Comparison of ENCODE assay signal across 8 mouse cellular contexts in genomic region chr16:97534876-97535461, GRCm38 (mm10). TPM values are rescaled to one million over a fixed set of nuclear protein-coding genes. Genes with fewer than 3 reads are reported as not detected.
DNase-seq lines count a peak whose midpoint lies in the region; ATAC-seq and TF ChIP-seq lines count a peak whose summit lies in the region.

No protein-coding gene starts in this region.

- peaks cover 24% of the 10 kb centered on the region for H3K4me1 ChIP-seq in embryonic facial prominence, embryonic 15.5 days
- peaks cover 41% of the 10 kb centered on the region for H3K4me1 ChIP-seq in heart, embryonic 10.5 days
- H3K4me1 ChIP-seq in small intestine, adult 2 months (ENCODE audit: control insufficient read depth, insufficient read depth, insufficient read length, low read length) = peaks cover 30% of the 10 kb centered on the region; the same call in 1 of the 2 replicates

- H3K36me3 ChIP-seq in embryonic facial prominence, embryonic 15.5 days = no peaks in the 10 kb centered on the region
- H3K36me3 ChIP-seq in heart, embryonic 10.5 days = no peaks in the 10 kb centered on the region; the same call in 1 of the 2 replicates
- peaks cover 3% of the 10 kb centered on the region for H3K36me3 ChIP-seq in small intestine, adult 2 months (ENCODE audit: control insufficient read depth, insufficient read depth, low read length)

- 39% methylated on average over 5 of the region's 5 CpGs for WGBS in embryonic facial prominence, embryonic 15.5 days
- WGBS in heart, embryonic 10.5 days = 15% methylated on average over 5 of the region's 5 CpGs
- WGBS in small intestine, adult 2 months = under 1% methylated on average over 5 of the region's 5 CpGs

- peak overlapping the region; percentile 75 for H3K27ac ChIP-seq in embryonic facial prominence, embryonic 15.5 days (replicated peaks)
- peak overlapping the region; percentile 86 for H3K27ac ChIP-seq in heart, embryonic 10.5 days
- peak overlapping the region; percentile 94 for H3K27ac ChIP-seq in small intestine, adult 2 months (ENCODE audit: insufficient read depth, low read depth, low read length)

- ATAC-seq in embryonic facial prominence, embryonic 15.5 days (ENCODE audit: insufficient number of reproducible peaks, low FRiP score, low TSS enrichment, low read depth) = peak; percentile 5; the same call in 1 of the 2 replicates
- ATAC-seq in megakaryocyte-erythroid progenitor cell, adult 5-6 weeks (replicated peaks; ENCODE audit: low FRiP score, low TSS enrichment, poor library complexity, severe bottlenecking) = peak; percentile 42

- peak; percentile 48 to 49 for DNase-seq in urinary bladder, postnatal 36 days (ENCODE audit: low spot score in 2 of 2)
- no peak for DNase-seq in urinary bladder, postnatal 10 days (ENCODE audit: low spot score)
- DNase-seq in heart, embryonic 10.5 days (ENCODE audit: low spot score) = peak; percentile 81
- peak; percentile 47 to 76 for DNase-seq in kidney, adult 8-10 months
- peak; percentile 16 for DNase-seq in left cerebral cortex, postnatal 4 days

- H3K9me3 ChIP-seq in embryonic facial prominence, embryonic 15.5 days (replicated peaks) = no peaks in the 10 kb centered on the region
- H3K9me3 ChIP-seq in heart, embryonic 10.5 days = no peaks in the 10 kb centered on the region

- H3K9ac ChIP-seq in embryonic facial prominence, embryonic 15.5 days = no peak overlapping the region

- TF ChIP-seq CTCF in small intestine, adult 2 months (IDR thresholded peaks at IDR 0.05; ENCODE audit: extremely low read depth, insufficient read length, insufficient replicate concordance, low read depth, low read length) = no peak

- intact Hi-C loops in left cerebral cortex, postnatal 4 days (cut with DNase I) = no loop called here

- H3K4me2 ChIP-seq in embryonic facial prominence, embryonic 15.5 days (replicated peaks) = peak overlapping the region; percentile 21

- H3K4me3 ChIP-seq in embryonic facial prominence, embryonic 15.5 days (replicated peaks) = 0 out of 2 replicates have a peak overlapping the region, but pooled peaks have one; percentile 7
- H3K4me3 ChIP-seq in heart, embryonic 10.5 days = peak overlapping the region; percentile 36; the same call in 1 of the 2 replicates
- H3K4me3 ChIP-seq in small intestine, adult 2 months (ENCODE audit: low read depth, low read length) = peak overlapping the region; percentile 46

- peak; percentile 75 for TF ChIP-seq POLR2A in small intestine, adult 2 months (IDR thresholded peaks at IDR 0.05; ENCODE audit: low read depth, low read length)

- H3K27me3 ChIP-seq in embryonic facial prominence, embryonic 15.5 days = no peaks in the 10 kb centered on the region
- H3K27me3 ChIP-seq in heart, embryonic 10.5 days (ENCODE audit: insufficient read depth, poor library complexity, severe bottlenecking) = no peaks in the 10 kb centered on the region
- no peaks in the 10 kb centered on the region for H3K27me3 ChIP-seq in small intestine, adult 2 months (ENCODE audit: control insufficient read depth, insufficient read depth, low read length)

RNA-seq across cellular contexts. Expression of gene Fam3b, which starts 20.4 kb away (rescaled TPM):
- 1.4 and 2.1 TPM in 2 replicates for polyA plus RNA-seq in embryonic facial prominence, embryonic 15.5 days (2015; fragmentation: Nextera tagmentation; extraction: Ambion mirVana)
- not detected in 2 replicates for polyA plus RNA-seq in heart, embryonic 10.5 days (2016; fragmentation: Nextera tagmentation; extraction: Ambion mirVana)
- total RNA-seq in left cerebral cortex, postnatal 4 days (2021) = not detected
- not detected in 2 replicates for total RNA-seq in megakaryocyte-erythroid progenitor cell, adult 5-6 weeks (2014; fragmentation: Nextera tagmentation)
- total RNA-seq in megakaryocyte-erythroid progenitor cell, adult 5-6 weeks (2017) = 3.7 TPM in 1 of 2 replicates, not detected in the other
- 64.5 and 78.2 TPM in 2 replicates for polyA plus RNA-seq in small intestine, adult 2 months (2012; rRNA removed)

Comparison
In these comparisons a context has a peak if more than half of its experiments do, and no peak if none do; other contexts are left out.
1. RNA of gene Fam3b, which starts 20.4 kb away (polyA plus RNA-seq): 64.5 to 78.2 TPM in small intestine, adult 2 months; 1.4 to 2.1 TPM in embryonic facial prominence, embryonic 15.5 days and not detected in heart, embryonic 10.5 days; every median in the first group is over 10 times any median in the second.
2. Peak in every context shown above with its lines, with median percentiles within 50 percentile points of each other: H3K27ac ChIP-seq and H3K4me3 ChIP-seq.